Mouse (Mus musculus): Measurements from ENCODE around the gene Wfdc2. TPM values are rescaled to one million over a fixed set of nuclear protein-coding genes. Genes with fewer than 3 reads are reported as not detected.

The Wfdc2 gene
- 0.25 and 0.31 TPM in 2 replicates for polyA plus RNA-seq (2021; fragmentation: Nextera tagmentation)
- long read RNA-seq, experiment 1, result 0 reads
- long read RNA-seq, experiment 2, result 0 reads

GRCm38 (mm10) chr2:164562391-164563188 lies at the start of gene Wfdc2:
Wfdc2 (plus strand) TSS chr2:164562413.

GRCm38 (mm10) chr2:164573359-164573758 lies 11.1 kb downstream of the Wfdc2 start, which contains the start of gene Spint3:
Spint3 (minus strand) TSS chr2:164573459.

GRCm38 (mm10) chr2:164585025-164585725 lies 23.0 kb downstream of the Wfdc2 start, which contains the start of gene Wfdc6a:
Wfdc6a (minus strand) TSS chr2:164585447.

GRCm38 (mm10) chr2:164593494-164593893 lies 31.3 kb downstream of the Wfdc2 start, which contains the start of gene Eppin:
Eppin (minus strand) TSS chr2:164593594.

GRCm38 (mm10) chr2:164613471-164613870 lies 51.3 kb downstream of the Wfdc2 start, which contains the start of the genes Wfdc6b and Wfdc8:
Wfdc6b (plus strand) TSS chr2:164613522.
Wfdc8 (minus strand) TSS chr2:164613626.

Other genes starting within 250 kb of the Wfdc2 start
- not detected in 2 replicates for gene Svs6, start 245.7 kb upstream of the Wfdc2 start, polyA plus RNA-seq (2021; fragmentation: Nextera tagmentation)
- not detected in 2 replicates for gene Svs5, start 229.7 kb upstream of the Wfdc2 start, polyA plus RNA-seq (2021; fragmentation: Nextera tagmentation)
- gene Slpi, start 173.3 kb upstream of the Wfdc2 start, polyA plus RNA-seq (2021; fragmentation: Nextera tagmentation), result 0.40 TPM in 1 of 2 replicates, not detected in the other
- gene Rbpjl, start 159.3 kb upstream of the Wfdc2 start, polyA plus RNA-seq (2021; fragmentation: Nextera tagmentation), result 0.16 and 0.23 TPM in 2 replicates
- gene Matn4, start 157.3 kb upstream of the Wfdc2 start, polyA plus RNA-seq (2021; fragmentation: Nextera tagmentation), result 3.8 and 3.9 TPM in 2 replicates
- 156 and 202 TPM in 2 replicates for gene Sdc4, start 118.5 kb upstream of the Wfdc2 start, polyA plus RNA-seq (2021; fragmentation: Nextera tagmentation)
- 99.5 and 102 TPM in 2 replicates for gene Sys1, start 105.4 kb upstream of the Wfdc2 start, polyA plus RNA-seq (2021; fragmentation: Nextera tagmentation)
- 4.3 and 26.7 TPM in 2 replicates for gene Gm20458, start 101.4 kb upstream of the Wfdc2 start, polyA plus RNA-seq (2021; fragmentation: Nextera tagmentation)
- gene Trp53tg5, start 88.7 kb upstream of the Wfdc2 start, polyA plus RNA-seq (2021; fragmentation: Nextera tagmentation), result not detected in 2 replicates
- 233 and 239 TPM in 2 replicates for gene Dbndd2, start 76.3 kb upstream of the Wfdc2 start, polyA plus RNA-seq (2021; fragmentation: Nextera tagmentation)
- 43.3 and 44.2 TPM in 2 replicates for gene Pigt, start 64.9 kb upstream of the Wfdc2 start, polyA plus RNA-seq (2021; fragmentation: Nextera tagmentation)
- gene Spint3, start 11.0 kb downstream of the Wfdc2 start, polyA plus RNA-seq (2021; fragmentation: Nextera tagmentation), result not detected in 2 replicates
- not detected in 2 replicates for gene Wfdc6a, start 23.0 kb downstream of the Wfdc2 start, polyA plus RNA-seq (2021; fragmentation: Nextera tagmentation)
- gene Eppin, start 31.2 kb downstream of the Wfdc2 start, polyA plus RNA-seq (2021; fragmentation: Nextera tagmentation), result not detected in 2 replicates
- gene Wfdc6b, start 51.1 kb downstream of the Wfdc2 start, polyA plus RNA-seq (2021; fragmentation: Nextera tagmentation), result not detected in 2 replicates
- not detected in 2 replicates for gene Wfdc8, start 51.2 kb downstream of the Wfdc2 start, polyA plus RNA-seq (2021; fragmentation: Nextera tagmentation)
- gene Wfdc16, start 76.4 kb downstream of the Wfdc2 start, polyA plus RNA-seq (2021; fragmentation: Nextera tagmentation), result not detected in 2 replicates
- gene Wfdc10, start 93.6 kb downstream of the Wfdc2 start, polyA plus RNA-seq (2021; fragmentation: Nextera tagmentation), result not detected in 2 replicates
- not detected in 2 replicates for gene Wfdc9, start 94.2 kb downstream of the Wfdc2 start, polyA plus RNA-seq (2021; fragmentation: Nextera tagmentation)
- not detected in 2 replicates for gene Wfdc11, start 111.7 kb downstream of the Wfdc2 start, polyA plus RNA-seq (2021; fragmentation: Nextera tagmentation)
- gene Wfdc13, start 122.7 kb downstream of the Wfdc2 start, polyA plus RNA-seq (2021; fragmentation: Nextera tagmentation), result not detected in 2 replicates
- not detected in 2 replicates for gene Spint4, start 136.1 kb downstream of the Wfdc2 start, polyA plus RNA-seq (2021; fragmentation: Nextera tagmentation)
- gene Spint5, start 152.9 kb downstream of the Wfdc2 start, polyA plus RNA-seq (2021; fragmentation: Nextera tagmentation), result not detected in 2 replicates
- gene Wfdc3, start 183.5 kb downstream of the Wfdc2 start, polyA plus RNA-seq (2021; fragmentation: Nextera tagmentation), result 3.0 and 3.1 TPM in 2 replicates
- 5.0 and 21.1 TPM in 2 replicates for gene Dnttip1, start 183.6 kb downstream of the Wfdc2 start, polyA plus RNA-seq (2021; fragmentation: Nextera tagmentation)
- gene Ube2c, start 207.5 kb downstream of the Wfdc2 start, polyA plus RNA-seq (2021; fragmentation: Nextera tagmentation), result 1.3 and 1.4 TPM in 2 replicates
- 0.64 and 0.74 TPM in 2 replicates for gene Tnnc2, start 217.6 kb downstream of the Wfdc2 start, polyA plus RNA-seq (2021; fragmentation: Nextera tagmentation)
- 50.8 and 62.0 TPM in 2 replicates for gene Snx21, start 223.4 kb downstream of the Wfdc2 start, polyA plus RNA-seq (2021; fragmentation: Nextera tagmentation)
- gene Acot8, start 242.5 kb downstream of the Wfdc2 start, polyA plus RNA-seq (2021; fragmentation: Nextera tagmentation), result 21.4 TPM in 2 replicates
- 7.8 and 8.8 TPM in 2 replicates for gene Zswim3, start 242.7 kb downstream of the Wfdc2 start, polyA plus RNA-seq (2021; fragmentation: Nextera tagmentation)

Measured in left cerebral cortex, adult 6 months (tissue).